Mouse (Mus musculus) liver, embryonic 14.5 days (tissue): Measurements from ENCODE around the gene Gm33543. TPM values are rescaled to one million over a fixed set of nuclear protein-coding genes. Genes with fewer than 3 reads are reported as not detected.

Experiments used
- ATAC-seq: fragments of 200-750 bp; cut with Nextera tagmentation; 2 replicates; pipeline ENCODE4 v1.8.0; 2017; ENCODE audit warnings: moderate number of reproducible peaks, mild to moderate bottlenecking, moderate library complexity; ENCODE audit not compliant: insufficient read depth
- DNase-seq, 3 experiments: peaks; one replicate each; pipeline ENCODE4 v3.0.0-alpha.2; 2012 to 2013; ENCODE audit warnings: low read depth in 3 of 3, low spot score in 3 of 3
- H3K27ac ChIP-seq: fragments of 300-500 bp; sonication (generic); 2 replicates; pipeline ENCODE4 v1.5.1; 2014; ENCODE audit warnings: moderate library complexity, mild to moderate bottlenecking, control low read depth, inconsistent platforms
- H3K27me3 ChIP-seq: fragments of 300-500 bp; sonication (generic); 2 replicates; pipeline ENCODE4 v1.6.1; 2014; ENCODE audit warnings: mild to moderate bottlenecking, low read length, moderate library complexity; ENCODE audit not compliant: control insufficient read depth, insufficient read depth
- H3K36me3 ChIP-seq: fragments of 300-500 bp; sonication (generic); replicated peaks from 2 replicates; pipeline ENCODE4 v1.6.1; 2014; ENCODE audit warnings: low read depth; ENCODE audit not compliant: control insufficient read depth, insufficient read depth
- H3K4me1 ChIP-seq, 2 experiments: fragments of 200-500 bp in 1 of 2; fragments of 300-500 bp in 1 of 2; sonication (generic) in 1 of 2; replicated peaks; 2 replicates each; pipeline ENCODE4 v1.6.1; 2012 to 2014; ENCODE audit warnings: antibody characterized with exemption in 1 of 2, inconsistent platforms in 1 of 2, low read length in 1 of 2; ENCODE audit not compliant: control insufficient read depth in 2 of 2, insufficient read depth in 2 of 2
- H3K4me2 ChIP-seq: fragments of 300-500 bp; sonication (generic); 2 replicates; pipeline ENCODE4 v1.6.1; 2014; ENCODE audit warnings: low read depth, mild to moderate bottlenecking, control low read depth, moderate library complexity
- H3K4me3 ChIP-seq, 2 experiments: fragments of 200-500 bp in 1 of 2; fragments of 300-500 bp in 1 of 2; sonication (generic) in 1 of 2; 2 replicates each; pipeline ENCODE4 v1.5.1; 2012 to 2014; ENCODE audit warnings: low read depth in 2 of 2, low read length in 2 of 2, mild to moderate bottlenecking in 2 of 2, control low read depth in 1 of 2, inconsistent platforms in 1 of 2, moderate library complexity in 1 of 2; ENCODE audit not compliant: insufficient read depth in 1 of 2
- H3K9ac ChIP-seq: fragments of 300-500 bp; sonication (generic); replicated peaks from 2 replicates; pipeline ENCODE4 v1.6.1; 2014; ENCODE audit warnings: mild to moderate bottlenecking, control low read depth, moderate library complexity
- H3K9me3 ChIP-seq: fragments of 300-500 bp; sonication (generic); 2 replicates; pipeline ENCODE4 v1.6.1; 2016; ENCODE audit warnings: low read length, mixed read lengths; ENCODE audit not compliant: control insufficient read depth
- CTCF ChIP-seq: IDR thresholded peaks from 2 replicates; pipeline ENCODE4 v1.5.1; 2016; ENCODE audit warnings: antibody characterized with exemption, low read depth, control low read depth
- EP300 ChIP-seq: IDR thresholded peaks from 2 replicates; pipeline ENCODE4 v1.6.1; 2016; ENCODE audit warnings: antibody characterized with exemption, low read depth
- WGBS: fragments of 180-500 bp; shearing (Covaris S2); extraction: QIAGEN DNeasy Blood & Tissue Kit; methylation state at CpG from one replicate; pipeline ENCODE4 v1.1.7; 2014; ENCODE audit not compliant: insufficient replicate concordance; 5-methylcytosine and 5-hydroxymethylcytosine counted together
- polyA plus RNA-seq, 2 experiments: library from polyadenylated mRNA; depleted of rRNA in 1 of 2; stranded (reverse) in 1 of 2; unstranded in 1 of 2; fragments of >200 nt; fragmentation: Nextera tagmentation in 1 of 2; extraction: Ambion mirVana in 1 of 2; gene quantifications; 2 replicates each; pipeline versions ENCODE4 v1.2.1 to v1.2.3; 2012 to 2014

Gene Gm33543
- polyA plus RNA-seq, 2 experiments: not detected

GRCm38 (mm10) chr10:95818506-95818905, 24.2 kb downstream of the Gm33543 start:
- Histone ChIP-seq H3K9me3 (no peaks in the 10 kb centered on the region), H3K36me3 (no peaks in the 10 kb centered on the region), H3K9ac (no peak overlapping the region), H3K4me2 (no peak overlapping the region), H3K27me3 (no peaks in the 10 kb centered on the region), H3K4me3 (no peak overlapping the region), H3K4me1 (peaks cover 0 to 8% of the 10 kb centered on the region in 2 experiments; a peak in 2 of 4 replicates), H3K27ac (no peak overlapping the region)
- DNase-seq: no peak
- no peak for ATAC-seq
- TF ChIP-seq EP300 (no peak), CTCF (no peak)
- 58% methylated on average over 2 of the region's 2 CpGs for WGBS

- peak; percentile 39 for ATAC-seq
- Histone ChIP-seq H3K27me3 (no peaks in the 10 kb centered on the region), H3K36me3 (no peaks in the 10 kb centered on the region), H3K4me2 (no peak overlapping the region), H3K9ac (no peak overlapping the region), H3K27ac (no peak overlapping the region; the same call in 1 of the 2 replicates), H3K4me1 (peaks cover 0 to 8% of the 10 kb centered on the region in 2 experiments; a peak in 2 of 4 replicates), H3K4me3 (no peak overlapping the region), H3K9me3 (no peaks in the 10 kb centered on the region)
- 6% methylated on average over 9 of the region's 9 CpGs for WGBS
- DNase-seq: peak in 1 of 3 experiments; percentile 23
- no peak for TF ChIP-seq CTCF
- no peak for TF ChIP-seq EP300
Observed at GRCm38 (mm10) chr10:95817419-95818161, 25.1 kb downstream of the Gm33543 start.

- no peak for TF ChIP-seq CTCF
- no peak overlapping the region for H3K4me3 ChIP-seq
- H3K4me2 ChIP-seq: no peak overlapping the region
- no peaks in the 10 kb centered on the region for H3K27me3 ChIP-seq
- H3K9ac ChIP-seq: no peak overlapping the region
- H3K9me3 ChIP-seq: no peaks in the 10 kb centered on the region
- H3K27ac ChIP-seq: no peak overlapping the region
- ATAC-seq: no peak
- 68% methylated on average over 6 of the region's 6 CpGs for WGBS
- no peaks in the 10 kb centered on the region for H3K36me3 ChIP-seq
- peaks cover 0 to 8% of the 10 kb centered on the region in 2 experiments; a peak in 2 of 4 replicates for H3K4me1 ChIP-seq
- DNase-seq: no peak
Observed at GRCm38 (mm10) chr10:95814351-95814750, 28.4 kb downstream of the Gm33543 start.

GRCm38 (mm10) chr10:95811869-95812268, 30.9 kb downstream of the Gm33543 start:
- Histone ChIP-seq H3K4me3 (no peak overlapping the region), H3K27ac (no peak overlapping the region), H3K9me3 (no peaks in the 10 kb centered on the region), H3K27me3 (no peaks in the 10 kb centered on the region), H3K4me1 (no peaks in the 10 kb centered on the region), H3K4me2 (no peak overlapping the region), H3K9ac (no peak overlapping the region), H3K36me3 (no peaks in the 10 kb centered on the region)
- 48% methylated on average over 4 of the region's 4 CpGs for WGBS
- no peak for ATAC-seq
- TF ChIP-seq EP300: no peak
- no peak for TF ChIP-seq CTCF
- DNase-seq: no peak

- Histone ChIP-seq H3K9me3 (no peaks in the 10 kb centered on the region), H3K4me1 (no peaks in the 10 kb centered on the region), H3K36me3 (no peaks in the 10 kb centered on the region), H3K4me2 (no peak overlapping the region), H3K4me3 (no peak overlapping the region), H3K27me3 (no peaks in the 10 kb centered on the region), H3K9ac (no peak overlapping the region), H3K27ac (no peak overlapping the region)
- DNase-seq (no peak), ATAC-seq (no peak)
- TF ChIP-seq EP300: no peak
- TF ChIP-seq CTCF: no peak
- WGBS: 31% methylated on average over 2 of the region's 2 CpGs
Observed at GRCm38 (mm10) chr10:95801443-95801811, 41.3 kb downstream of the Gm33543 start.
